Mouse (Mus musculus) A20 (cell line): ENCODE measurements at regions not wholly inside any gene's neighbourhood (a gene's known extent, or its start where the extent isn't known, plus 50 kb on each side); places are given as distances from the start of the nearest gene placed in this dataset.

ENCODE experiments used
- DNase-seq: peaks from one replicate; pipeline ENCODE4 v3.0.0-alpha.2; 2011; ENCODE audit warnings: low read depth, low spot score

- DNase-seq: no peak
Observed at GRCm38 (mm10) chrX:99548284-99549019, 77.4 kb upstream of the Pja1 start.

- no peak for DNase-seq
Observed at GRCm38 (mm10) chrX:99544410-99544809, 73.3 kb upstream of the Pja1 start.

DNA sequence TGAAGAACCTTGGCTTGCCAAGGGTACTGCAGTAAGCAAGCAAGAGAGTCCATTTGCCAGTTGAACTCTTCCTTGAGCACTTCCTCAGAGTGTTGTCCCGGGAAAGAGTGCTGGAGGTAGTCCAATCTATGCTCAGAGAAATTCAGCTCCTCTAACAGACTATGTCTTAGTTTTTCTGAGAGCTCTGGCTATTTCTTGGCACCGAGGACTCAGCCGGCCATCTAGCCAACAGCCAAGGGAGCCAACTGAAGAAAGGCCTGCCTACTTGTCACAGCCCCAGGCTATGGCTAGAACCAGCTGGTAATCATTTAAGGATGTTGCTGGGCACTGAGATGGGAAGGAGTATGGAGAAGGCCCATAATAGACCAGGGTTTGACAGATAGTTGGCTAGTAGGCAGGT is 70.8 kb upstream of the Pja1 start:
- no peak for DNase-seq

- DNase-seq: no peak
Observed at GRCm38 (mm10) chrX:99540087-99540576, 69.1 kb upstream of the Pja1 start.

- no peak for DNase-seq
Observed at GRCm38 (mm10) chrX:99539684-99540083, 68.6 kb upstream of the Pja1 start.

DNA sequence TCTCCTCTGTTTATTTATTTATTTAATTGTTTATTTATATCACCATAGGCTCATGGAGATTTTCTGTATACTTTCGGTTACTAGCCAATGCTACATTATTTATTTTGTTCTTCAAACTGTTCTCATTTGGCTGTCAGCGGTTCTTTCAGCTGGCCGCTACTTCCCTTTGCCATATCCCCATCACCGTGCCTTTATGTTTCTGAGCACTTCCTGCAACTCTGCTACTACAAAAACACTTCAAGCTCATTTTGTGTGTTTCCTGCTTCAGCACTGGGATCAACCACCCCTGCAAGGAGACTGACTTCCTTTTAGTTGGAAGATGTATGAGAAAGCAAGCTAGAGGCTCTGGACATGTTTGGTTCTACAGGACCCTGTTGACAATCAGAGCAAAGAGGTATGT is 66.7 kb upstream of the Pja1 start:
- DNase-seq: no peak

DNA sequence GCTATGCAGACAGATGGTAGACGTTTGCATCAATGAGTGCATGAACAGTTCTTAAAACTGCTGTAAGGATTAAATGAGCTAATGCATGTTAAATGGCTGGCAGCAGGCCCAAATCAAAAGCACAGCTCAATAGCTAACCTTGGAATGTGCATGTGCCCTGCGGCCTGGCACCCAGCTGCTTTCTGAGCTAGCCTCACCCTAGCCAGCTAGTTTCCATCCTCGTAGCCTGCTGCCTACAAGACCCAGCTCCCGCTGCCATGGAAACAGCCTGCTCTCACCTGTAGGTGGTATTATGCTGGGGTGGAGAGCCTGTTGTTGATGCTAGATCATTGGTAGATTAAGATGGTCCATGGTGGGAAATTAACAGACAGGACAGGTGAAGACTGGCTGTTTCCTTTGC is 63.8 kb upstream of the Pja1 start:
- no peak for DNase-seq

DNA sequence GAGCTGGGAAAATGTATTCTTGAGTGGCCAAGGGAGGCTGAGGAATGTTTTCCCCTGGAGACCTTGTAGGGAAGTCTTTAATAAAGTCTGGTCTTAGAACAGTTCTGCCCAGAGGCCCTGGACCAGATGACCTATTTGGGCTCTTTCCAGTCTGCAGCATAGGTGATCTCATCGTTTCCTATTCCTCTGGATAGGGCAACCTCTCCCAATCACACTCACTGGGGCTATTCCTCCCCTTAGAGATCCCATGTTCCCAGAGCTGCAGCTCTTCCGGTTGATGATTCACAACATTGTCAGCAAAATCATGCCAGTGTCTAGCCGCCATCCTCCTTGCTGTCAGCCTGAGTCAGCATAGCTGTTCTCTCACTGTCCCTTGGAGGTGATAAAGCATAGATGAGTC is 60.1 kb upstream of the Pja1 start:
- no peak for DNase-seq

- DNase-seq: no peak
Observed at GRCm38 (mm10) chrX:99530511-99530910, 59.4 kb upstream of the Pja1 start.

DNA sequence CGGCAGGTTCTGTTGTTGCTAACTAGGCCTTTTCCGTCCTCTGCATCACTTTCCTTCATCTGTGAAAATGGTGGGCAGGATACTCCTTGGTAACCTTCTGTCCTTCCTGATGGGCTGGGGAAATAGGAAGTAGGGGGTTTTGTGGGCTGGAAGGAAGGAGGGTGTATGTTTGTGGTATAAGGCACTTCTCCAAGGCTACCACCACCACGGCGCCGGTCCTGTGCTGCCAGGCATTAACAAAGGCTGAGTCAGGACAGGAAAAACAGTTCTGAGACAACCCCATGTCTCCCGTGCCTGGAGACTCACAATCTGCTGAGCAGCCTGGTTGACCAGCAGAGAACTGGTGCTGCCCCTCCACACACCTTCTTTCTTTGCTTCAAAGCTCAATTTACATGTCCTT is 52.2 kb upstream of the Pja1 start:
- DNase-seq: no peak

DNA sequence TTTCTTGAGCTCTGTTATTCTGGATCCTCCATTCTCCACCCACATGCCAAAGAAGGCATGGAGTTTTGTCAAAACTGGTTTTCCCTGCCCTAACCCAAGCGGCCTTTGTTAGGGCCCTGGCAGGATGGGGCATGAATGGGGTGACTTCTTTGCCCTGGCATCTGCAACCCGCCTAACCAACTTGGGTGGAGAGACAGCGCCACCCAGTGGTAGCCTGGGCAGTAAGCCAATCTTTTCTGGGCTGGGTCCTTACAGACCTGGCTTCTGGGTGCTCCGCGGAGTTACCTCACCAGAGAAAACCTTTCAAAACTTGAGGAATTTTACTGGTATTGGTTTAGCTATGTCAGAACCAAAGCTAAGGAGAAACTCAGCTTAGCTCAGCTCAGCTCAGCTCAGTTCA is 51.8 kb upstream of the Pja1 start:
- DNase-seq: peak; percentile 61

GRCm38 (mm10) chrX:99522289-99522688 is 51.2 kb upstream of the Pja1 start:
- no peak for DNase-seq

DNA sequence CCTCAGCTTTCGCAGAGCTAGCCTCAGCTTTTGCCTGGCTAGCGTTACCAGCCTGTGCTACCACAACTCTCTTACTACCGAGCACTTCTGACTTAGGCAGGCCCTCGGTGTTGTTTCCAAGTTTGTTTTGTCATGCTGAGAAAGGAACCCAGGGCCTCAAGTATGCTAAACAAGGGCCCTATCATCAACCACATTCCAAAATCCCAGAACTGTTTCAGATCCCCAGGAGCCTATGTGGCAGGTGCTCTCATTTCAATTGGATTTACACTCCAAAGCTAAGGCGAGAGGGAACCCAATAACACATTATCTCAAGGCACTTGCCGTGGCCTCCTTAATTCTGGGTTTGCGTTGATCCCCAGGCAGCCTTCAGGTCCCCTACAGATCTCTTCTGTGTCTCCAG is 50.8 kb upstream of the Pja1 start:
- no peak for DNase-seq
